Mouse (Mus musculus) adrenal gland, adult 10 weeks (tissue): ENCODE data around the gene Gm9887. TPM values are rescaled to one million over a fixed set of nuclear protein-coding genes. Genes with fewer than 3 reads are reported as not detected.

Source experiments
- polyA plus RNA-seq: library from polyadenylated mRNA; stranded (reverse); fragments of 350-450 nt; fragmentation: Illumina TruSeq; extraction: RNeasy Lipid Tissue Mini Kit (QIAGEN cat#74804); gene quantifications from one replicate; pipeline ENCODE4 v1.2.3, GENCODE M21; 2014; ENCODE audit warnings: low read depth, low replicate concordance

Gene Gm9887
- polyA plus RNA-seq = not detected

DNA sequence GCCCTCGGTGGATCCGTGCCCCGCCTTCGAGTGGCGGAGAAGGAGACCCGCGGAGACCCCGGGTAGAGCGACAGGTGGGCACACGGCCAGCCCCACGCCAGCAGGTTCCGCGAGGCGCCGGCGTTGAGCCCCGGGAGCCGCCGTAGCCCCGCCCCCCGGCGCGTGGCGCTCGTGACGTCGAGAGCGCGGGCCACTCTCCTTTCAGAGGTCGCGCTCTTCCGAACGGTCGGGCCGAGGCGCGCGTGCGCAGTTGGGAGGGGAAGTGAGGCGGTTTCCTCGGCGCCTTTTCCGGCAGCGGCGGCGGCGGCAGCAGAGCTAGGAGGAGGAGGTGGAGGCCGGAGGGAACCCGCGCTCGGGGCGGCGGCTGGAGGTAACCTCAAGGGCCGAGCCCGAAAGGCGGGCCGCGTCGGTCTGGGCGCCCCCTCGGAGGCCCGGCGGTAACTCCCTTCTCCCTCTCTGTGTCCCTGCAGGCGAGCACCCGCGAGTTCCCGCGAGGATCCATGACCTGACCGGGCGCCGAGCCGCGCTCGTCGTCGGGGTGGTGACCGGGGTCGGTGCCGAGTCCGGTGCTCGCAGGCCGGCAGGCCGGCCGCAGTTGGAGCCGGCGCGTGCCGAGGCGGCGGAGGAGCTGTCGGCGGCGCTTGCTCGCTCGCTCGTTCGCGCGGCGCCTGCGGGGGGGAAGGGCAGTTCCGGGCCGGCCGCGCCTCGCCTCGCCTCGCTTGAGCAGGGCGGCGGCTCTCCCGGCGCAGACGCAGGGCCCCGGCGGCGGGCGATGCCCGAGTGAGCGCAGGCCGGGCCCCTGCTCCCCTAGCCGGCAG lies at the start of gene Gm9887, which contains the start of gene Arf6:
Gene Gm9887 (minus strand): TSS at position 605 of the 818 bp plus-strand sequence.
Gene Arf6 (plus strand): TSS at position 297 of the 818 bp plus-strand sequence.

GRCm38 (mm10) chr12:69356546-69357299 lies 15.5 kb downstream of the Gm9887 start, which contains the start of gene Nemf:
Nemf (minus strand) TSS chr12:69357165.

Other genes with a start within 250 kb of the Gm9887 start
- gene Rps29, start 213.3 kb downstream of the Gm9887 start, polyA plus RNA-seq = 11.5 TPM
- gene Lrr1, start 203.6 kb downstream of the Gm9887 start, polyA plus RNA-seq = 0.82 TPM
- 235 TPM for gene Rpl36al, start 188.4 kb downstream of the Gm9887 start, polyA plus RNA-seq
- gene Mgat2, start 188.3 kb downstream of the Gm9887 start, polyA plus RNA-seq = 170 TPM
- gene Gm49383, start 175.4 kb downstream of the Gm9887 start, polyA plus RNA-seq = 2.4 TPM
- 1.5 TPM for gene Dnaaf2, start 174.0 kb downstream of the Gm9887 start, polyA plus RNA-seq
- gene Gm49384, start 168.2 kb downstream of the Gm9887 start, polyA plus RNA-seq = 9.9 TPM
- 5.5 TPM for gene Pole2, start 144.3 kb downstream of the Gm9887 start, polyA plus RNA-seq
- 21.4 TPM for gene Klhdc1, start 131.3 kb downstream of the Gm9887 start, polyA plus RNA-seq
- 129 TPM for gene Klhdc2, start 75.8 kb downstream of the Gm9887 start, polyA plus RNA-seq
- gene Nemf, start 15.3 kb downstream of the Gm9887 start, polyA plus RNA-seq = 126 TPM
- 55.8 TPM for gene Arf6, start 308 bp downstream of the Gm9887 start, polyA plus RNA-seq
- 22.0 TPM for gene Vcpkmt, start 210.6 kb upstream of the Gm9887 start, polyA plus RNA-seq